Mouse (Mus musculus) CH12F3 (cell line): ENCODE data around the gene Hivep2.

ENCODE experiments used
- in situ Hi-C: fragments of 300-500 bp; cut with MboI; formaldehyde crosslinking; loops from 2 replicates; pipeline ENCODE4 v1.14.3; 2020; ENCODE audit warnings: low sequenced_read_pairs

The Hivep2 gene

GRCm38 (mm10) chr10:14045745-14046144 lies 79.9 kb downstream of the Hivep2 start:
- in situ Hi-C loops, result no loop called here

- in situ Hi-C loops, result no loop called here
These were observed 80.3 kb downstream of the Hivep2 start for GRCm38 (mm10) chr10:14046171-14046651.

- in situ Hi-C loops, result no loop called here
These were observed 81.1 kb downstream of the Hivep2 start for GRCm38 (mm10) chr10:14046935-14047334.

- in situ Hi-C loops, result no loop called here
These were observed 81.8 kb downstream of the Hivep2 start for GRCm38 (mm10) chr10:14047661-14048060.

- in situ Hi-C loops, result no loop called here
These were observed 82.5 kb downstream of the Hivep2 start for GRCm38 (mm10) chr10:14048322-14048915.

- in situ Hi-C loops, result no loop called here
These were observed 83.1 kb downstream of the Hivep2 start for GRCm38 (mm10) chr10:14048916-14049445.

GRCm38 (mm10) chr10:14049686-14050085 lies 83.8 kb downstream of the Hivep2 start:
- in situ Hi-C loops, result no loop called here

- in situ Hi-C loops, result no loop called here
These were observed 84.7 kb downstream of the Hivep2 start for GRCm38 (mm10) chr10:14050586-14050985.

- in situ Hi-C loops, result no loop called here
These were observed 86.3 kb downstream of the Hivep2 start for GRCm38 (mm10) chr10:14052109-14052689.

- in situ Hi-C loops, result no loop called here
These were observed 89.0 kb downstream of the Hivep2 start for GRCm38 (mm10) chr10:14054860-14055259.

- in situ Hi-C loops, result no loop called here
These were observed 89.7 kb downstream of the Hivep2 start for GRCm38 (mm10) chr10:14055533-14055981.

- in situ Hi-C loops, result no loop called here
These were observed 90.2 kb downstream of the Hivep2 start for GRCm38 (mm10) chr10:14056057-14056456.

- in situ Hi-C loops, result no loop called here
These were observed 90.9 kb downstream of the Hivep2 start for GRCm38 (mm10) chr10:14056584-14057451.

GRCm38 (mm10) chr10:14057841-14058605 lies 92.1 kb downstream of the Hivep2 start:
- in situ Hi-C loops, result no loop called here

GRCm38 (mm10) chr10:14058742-14059141 lies 92.9 kb downstream of the Hivep2 start:
- in situ Hi-C loops, result no loop called here

- in situ Hi-C loops, result no loop called here
These were observed 93.7 kb downstream of the Hivep2 start for GRCm38 (mm10) chr10:14059581-14059980.

- in situ Hi-C loops, result no loop called here
These were observed 94.4 kb downstream of the Hivep2 start for GRCm38 (mm10) chr10:14060302-14060701.

GRCm38 (mm10) chr10:14063226-14063625 lies 97.4 kb downstream of the Hivep2 start:
- in situ Hi-C loops, result no loop called here

- in situ Hi-C loops, result no loop called here
These were observed 99.0 kb downstream of the Hivep2 start for GRCm38 (mm10) chr10:14064759-14065395.

GRCm38 (mm10) chr10:14067802-14068201 lies 101.9 kb downstream of the Hivep2 start:
- in situ Hi-C loops, result no loop called here
